Comparison of ENCODE assay signal across 8 mouse cellular contexts in the genomic region with DNA sequence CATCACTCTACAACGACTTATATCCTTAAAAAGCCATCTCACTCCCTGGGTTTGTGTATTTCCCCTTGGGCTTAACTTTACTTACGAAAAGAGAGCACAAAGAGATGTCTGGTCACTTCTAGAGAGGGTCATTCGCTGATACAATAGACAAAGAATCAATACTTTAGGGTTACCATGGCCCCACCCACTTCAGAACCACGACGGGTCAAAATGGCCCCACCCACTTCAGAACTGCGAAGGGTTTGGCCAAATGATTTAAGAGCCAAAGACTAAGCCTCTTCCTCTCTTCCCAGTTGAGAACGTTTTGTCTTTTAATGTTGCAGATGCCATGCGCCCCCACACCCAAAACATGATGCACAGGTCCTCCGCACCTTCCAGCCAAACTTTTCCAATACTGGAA.
DNase-seq lines count a peak whose midpoint lies in the region; ATAC-seq lines count a peak whose summit lies in the region.

No protein-coding gene starts in this region.

- H3K4me2 ChIP-seq in kidney, embryonic 14.5 days (replicated peaks; ENCODE audit: low read depth, low read length): peak overlapping the region; percentile 47
- H3K4me2 ChIP-seq in embryonic facial prominence, embryonic 13.5 days: peak overlapping the region; percentile 63
- H3K4me2 ChIP-seq in intestine, embryonic 14.5 days (ENCODE audit: low read length): peak overlapping the region; percentile 51

- H3K36me3 ChIP-seq in kidney, embryonic 14.5 days (ENCODE audit: control insufficient read depth, insufficient read depth, low read length): peaks cover 3% of the 10 kb centered on the region; the same call in 1 of the 2 replicates
- peaks cover 5% of the 10 kb centered on the region; the same call in 1 of the 2 replicates for H3K36me3 ChIP-seq in embryonic facial prominence, embryonic 13.5 days
- 0 out of 2 replicates have a peak, but pooled peaks cover 3% of the 10 kb centered on the region for H3K36me3 ChIP-seq in intestine, embryonic 14.5 days (ENCODE audit: control insufficient read depth, insufficient read depth, low read length)
- peaks cover 12% of the 10 kb centered on the region for H3K36me3 ChIP-seq in megakaryocyte, embryonic 14.5 days (replicated peaks; ENCODE audit: low read length)

- H3K9ac ChIP-seq in kidney, embryonic 14.5 days (ENCODE audit: low read depth, low read length): peak overlapping the region; percentile 81
- H3K9ac ChIP-seq in embryonic facial prominence, embryonic 13.5 days: peak overlapping the region; percentile 87
- peak overlapping the region; percentile 84 for H3K9ac ChIP-seq in intestine, embryonic 14.5 days (ENCODE audit: low read length)

- no peak for ATAC-seq in kidney, embryonic 14.5 days (ENCODE audit: low FRiP score, low TSS enrichment)
- no peak for ATAC-seq in embryonic facial prominence, embryonic 13.5 days (ENCODE audit: insufficient number of reproducible peaks, insufficient read depth, low FRiP score, low TSS enrichment, low read depth)
- ATAC-seq in intestine, embryonic 14.5 days (replicated peaks; ENCODE audit: low FRiP score, low TSS enrichment, low read depth): no peak
- ATAC-seq in granulocyte monocyte progenitor cell, adult 5-6 weeks (replicated peaks; ENCODE audit: poor library complexity, severe bottlenecking): no peak

- 21% methylated on average over 9 of the region's 9 CpGs for WGBS in kidney, embryonic 14.5 days
- 20% methylated on average over 9 of the region's 9 CpGs for WGBS in embryonic facial prominence, embryonic 13.5 days
- 6% methylated on average over 9 of the region's 9 CpGs for WGBS in intestine, embryonic 14.5 days

- H3K4me3 ChIP-seq in kidney, embryonic 14.5 days (ENCODE audit: low read length): peak overlapping the region; percentile 62
- H3K4me3 ChIP-seq in embryonic facial prominence, embryonic 13.5 days: peak overlapping the region; percentile 57
- peak overlapping the region; percentile 52 for H3K4me3 ChIP-seq in intestine, embryonic 14.5 days (ENCODE audit: low read depth, low read length)
- peak overlapping the region; percentile 94 for H3K4me3 ChIP-seq in megakaryocyte, embryonic 14.5 days (replicated peaks)

- H3K4me1 ChIP-seq in kidney, embryonic 14.5 days (ENCODE audit: control insufficient read depth, insufficient read depth, low read length): no peaks in the 10 kb centered on the region; the same call in 1 of the 2 replicates
- peaks cover 12% of the 10 kb centered on the region for H3K4me1 ChIP-seq in embryonic facial prominence, embryonic 13.5 days
- H3K4me1 ChIP-seq in intestine, embryonic 14.5 days (replicated peaks; ENCODE audit: control insufficient read depth, insufficient read depth, low read length): peaks cover 6% of the 10 kb centered on the region
- peaks cover 33% of the 10 kb centered on the region for H3K4me1 ChIP-seq in megakaryocyte, embryonic 14.5 days

- no peaks in the 10 kb centered on the region for H3K27me3 ChIP-seq in kidney, embryonic 14.5 days (ENCODE audit: control insufficient read depth, insufficient read depth, low read length)
- H3K27me3 ChIP-seq in embryonic facial prominence, embryonic 13.5 days: peaks cover 14% of the 10 kb centered on the region
- H3K27me3 ChIP-seq in intestine, embryonic 14.5 days (replicated peaks; ENCODE audit: control insufficient read depth, insufficient read depth, low read length): peaks cover 6% of the 10 kb centered on the region
- peaks cover 27% of the 10 kb centered on the region for H3K27me3 ChIP-seq in megakaryocyte, embryonic 14.5 days (replicated peaks)

- no peak for DNase-seq in kidney, postnatal 14 days
- DNase-seq in intestine, embryonic 14.5 days (ENCODE audit: low spot score): no peak
- no peak for DNase-seq in thymus, postnatal 10 days (ENCODE audit: low spot score in 2 of 2)
- DNase-seq in gastrocnemius, adult 8-10 months (ENCODE audit: low spot score in 2 of 2): no peak

- H3K9me3 ChIP-seq in kidney, embryonic 14.5 days (ENCODE audit: control insufficient read depth, low read length): no peaks in the 10 kb centered on the region
- no peaks in the 10 kb centered on the region for H3K9me3 ChIP-seq in embryonic facial prominence, embryonic 13.5 days
- H3K9me3 ChIP-seq in intestine, embryonic 14.5 days (ENCODE audit: control insufficient read depth, low read length): no peaks in the 10 kb centered on the region
- no peaks in the 10 kb centered on the region for H3K9me3 ChIP-seq in megakaryocyte, embryonic 14.5 days

- H3K27ac ChIP-seq in kidney, embryonic 14.5 days (ENCODE audit: low read depth, low read length): peak overlapping the region; percentile 92; the same call in 1 of the 2 replicates
- peak overlapping the region; percentile 91 for H3K27ac ChIP-seq in embryonic facial prominence, embryonic 13.5 days
- H3K27ac ChIP-seq in intestine, embryonic 14.5 days (ENCODE audit: low read depth): peak overlapping the region; percentile 91
